Mouse (Mus musculus): ENCODE data around the gene Tor3a. TPM values are rescaled to one million over a fixed set of nuclear protein-coding genes. Genes with fewer than 3 reads are reported as not detected.

Gene Tor3a
- total RNA-seq, 2 experiments from 2014 or later = 10.8 to 14.2 TPM

DNA sequence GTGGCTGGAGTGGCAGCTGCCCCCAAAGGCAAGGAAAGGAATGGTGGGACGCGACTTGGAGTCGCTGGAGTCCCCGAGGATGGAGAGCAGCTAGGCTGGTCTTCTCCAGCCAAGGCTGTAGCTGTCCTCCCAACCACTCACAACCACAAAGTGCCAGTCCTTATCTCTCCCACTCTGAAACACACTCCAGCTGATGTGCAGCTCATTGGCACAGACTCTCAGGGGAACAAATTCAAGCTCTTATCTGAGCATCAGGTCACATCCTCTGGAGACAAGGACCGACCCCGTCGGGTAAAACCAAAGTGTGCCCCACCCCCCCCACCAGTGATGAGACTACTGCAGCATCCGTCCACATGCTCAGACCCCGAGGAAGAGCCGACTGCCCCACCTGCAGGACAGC lies 32.3 kb downstream of the Tor3a start:
- DNase-seq = no peak
- intact Hi-C loops (cut with DNase I) = loop anchor here (2.0 kb wide), 1 partner anchor 35 kb away; no protein-coding TSS in a partner anchor

DNA sequence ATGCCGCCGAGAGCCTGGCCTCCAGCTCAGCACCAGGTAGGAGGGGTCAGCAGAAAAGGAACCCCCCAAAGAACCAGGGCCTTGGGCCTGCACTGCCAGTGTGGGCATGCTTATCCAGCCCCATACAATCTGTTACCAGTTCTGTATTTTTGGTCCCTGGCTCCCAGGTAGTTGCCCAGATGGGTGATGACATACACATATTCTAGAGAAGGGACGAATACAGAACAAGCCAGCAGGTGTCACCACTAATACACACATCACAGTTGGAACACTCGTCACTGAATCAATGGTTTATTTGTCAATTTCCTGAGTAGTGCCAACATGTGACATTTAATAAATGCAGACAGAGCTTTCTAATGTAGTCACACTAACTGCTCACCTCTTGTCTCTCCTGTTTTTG lies 33.6 kb downstream of the Tor3a start:
- intact Hi-C loops (cut with DNase I) = loop anchor here (2.0 kb wide), 1 partner anchor 36 kb away; no protein-coding TSS in a partner anchor
- DNase-seq = no peak

GRCm38 (mm10) chr1:156639455-156639854 lies 34.7 kb downstream of the Tor3a start:
- DNase-seq = no peak
- intact Hi-C loops (cut with DNase I) = no loop called here

DNA sequence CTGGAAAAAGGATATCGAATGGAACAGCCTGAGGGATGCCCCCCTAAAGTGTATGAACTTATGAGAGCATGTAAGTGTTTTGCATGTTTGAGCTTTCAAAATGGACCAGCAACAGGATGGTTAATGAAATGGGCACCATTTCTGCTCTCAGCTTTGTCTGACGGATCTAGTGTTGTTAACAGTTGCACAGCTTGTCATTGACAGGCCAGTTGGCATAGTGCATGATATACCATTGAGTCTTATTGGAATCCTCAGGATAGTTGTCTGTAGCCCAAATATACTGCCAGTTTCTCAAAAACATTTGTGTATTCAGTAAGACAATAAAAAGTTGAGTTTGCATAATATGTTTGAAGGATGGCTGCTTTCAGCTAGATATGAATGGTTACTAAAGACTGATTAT lies 39.0 kb downstream of the Tor3a start:
- no peak for DNase-seq
- intact Hi-C loops (cut with DNase I) = no loop called here

- peak; percentile 17 to 34 for DNase-seq
- intact Hi-C loops (cut with DNase I) = loop anchor here (1.0 to 5.0 kb wide), 5 partner anchors 48 to 370 kb away; partner anchors contain the start of gene Abl2
Observed at GRCm38 (mm10) chr1:156633095-156633494, 41.1 kb downstream of the Tor3a start.

GRCm38 (mm10) chr1:156630965-156631364 lies 43.2 kb downstream of the Tor3a start:
- no peak for DNase-seq
- intact Hi-C loops (cut with DNase I) = loop anchor here (5.0 kb wide), 1 partner anchor 74 kb away; the partner anchor contains the start of gene Abl2

GRCm38 (mm10) chr1:156629984-156630383 lies 44.2 kb downstream of the Tor3a start:
- DNase-seq = no peak
- intact Hi-C loops (cut with DNase I) = loop anchor here (5.0 kb wide), 1 partner anchor 73 kb away; the partner anchor contains the start of gene Abl2

DNA sequence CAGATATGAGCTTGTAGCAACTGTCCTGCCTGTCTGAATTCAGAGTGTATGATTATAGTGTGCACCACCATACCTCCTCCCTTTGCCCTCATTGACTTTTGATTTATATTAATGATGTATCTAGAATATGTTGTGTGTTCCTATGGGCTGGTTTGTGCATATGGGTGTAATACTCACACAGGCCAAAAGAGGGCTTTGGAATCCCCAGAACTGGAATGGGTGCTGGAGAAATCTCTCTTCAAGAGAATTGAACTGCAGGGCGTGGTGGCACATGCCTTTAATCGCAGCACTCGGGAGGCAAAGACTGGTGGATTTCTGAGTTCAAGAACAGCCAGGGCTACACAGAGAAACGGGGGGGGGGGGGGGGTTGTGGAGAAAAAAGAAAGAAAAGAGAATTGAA lies 47.4 kb downstream of the Tor3a start:
- intact Hi-C loops (cut with DNase I) = no loop called here
- no peak for DNase-seq

GRCm38 (mm10) chr1:156624231-156624630 lies 49.9 kb downstream of the Tor3a start:
- no peak for DNase-seq
- intact Hi-C loops (cut with DNase I) = no loop called here

DNA sequence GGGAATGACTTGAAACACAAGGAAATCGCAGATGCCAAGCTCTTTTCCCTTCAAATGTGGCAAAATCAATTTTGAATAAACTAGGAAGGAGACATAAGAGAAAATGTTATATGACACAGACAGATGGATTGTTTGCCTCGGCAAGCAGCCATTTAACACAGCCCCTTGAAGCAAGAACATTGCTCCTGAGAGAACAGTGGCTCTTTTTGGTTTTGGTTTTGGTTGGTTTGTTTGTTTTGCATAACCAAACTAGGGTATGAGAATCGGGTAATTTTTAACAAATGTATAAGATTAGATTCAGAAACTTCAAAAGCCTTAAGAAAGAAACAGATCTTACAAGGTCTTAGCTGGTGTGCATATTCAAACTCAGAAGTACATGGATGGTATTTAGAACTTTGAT lies 53.2 kb downstream of the Tor3a start:
- no peak for DNase-seq
- intact Hi-C loops (cut with DNase I) = no loop called here

DNA sequence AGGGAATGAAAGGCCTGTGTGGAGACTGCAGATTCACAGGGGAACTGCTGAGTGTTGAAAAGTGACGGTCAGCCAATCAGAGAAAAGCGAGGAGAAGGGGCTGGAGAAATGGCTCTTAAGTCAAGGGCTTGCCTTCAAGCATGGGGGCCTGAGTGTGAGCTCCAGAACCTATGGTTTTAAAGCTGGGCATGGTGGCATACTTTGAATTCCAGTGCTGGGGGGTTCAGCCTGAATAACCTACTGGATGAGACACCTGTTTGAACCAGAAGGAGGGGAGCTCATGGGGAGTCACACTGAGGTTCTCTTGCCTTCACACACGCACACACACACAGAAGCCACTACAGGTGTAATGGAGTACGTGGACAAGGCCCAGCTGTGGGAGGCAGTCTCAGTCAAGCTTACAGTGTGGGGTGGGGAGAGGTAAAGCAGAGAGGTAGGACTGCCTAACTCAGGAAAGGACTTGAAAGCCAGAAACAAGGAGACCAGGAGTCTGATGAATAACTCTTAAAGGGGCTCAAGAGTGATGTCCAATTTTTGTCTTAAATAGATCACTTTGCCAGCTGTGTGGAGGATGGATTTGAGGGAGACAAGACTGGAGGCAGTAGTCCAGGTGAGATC lies 53.8 kb downstream of the Tor3a start:
- no peak for DNase-seq
- intact Hi-C loops (cut with DNase I) = no loop called here

GRCm38 (mm10) chr1:156617811-156618210 lies 56.3 kb downstream of the Tor3a start:
- intact Hi-C loops (cut with DNase I) = no loop called here
- no peak for DNase-seq

GRCm38 (mm10) chr1:156616989-156617598 lies 57.1 kb downstream of the Tor3a start:
- peak in 1 of 2 experiments; percentile 27 for DNase-seq
- intact Hi-C loops (cut with DNase I) = no loop called here

GRCm38 (mm10) chr1:156615381-156616133 lies 58.6 kb downstream of the Tor3a start:
- intact Hi-C loops (cut with DNase I) = loop anchor here (2.0 kb wide), 2 partner anchors 31 to 57 kb away; partner anchors contain the start of gene Abl2
- DNase-seq = peak; percentile 74 to 80

GRCm38 (mm10) chr1:156614710-156615109 lies 59.4 kb downstream of the Tor3a start:
- intact Hi-C loops (cut with DNase I) = loop anchor here (2.0 kb wide), 2 partner anchors 30 to 56 kb away; partner anchors contain the start of gene Abl2

DNA sequence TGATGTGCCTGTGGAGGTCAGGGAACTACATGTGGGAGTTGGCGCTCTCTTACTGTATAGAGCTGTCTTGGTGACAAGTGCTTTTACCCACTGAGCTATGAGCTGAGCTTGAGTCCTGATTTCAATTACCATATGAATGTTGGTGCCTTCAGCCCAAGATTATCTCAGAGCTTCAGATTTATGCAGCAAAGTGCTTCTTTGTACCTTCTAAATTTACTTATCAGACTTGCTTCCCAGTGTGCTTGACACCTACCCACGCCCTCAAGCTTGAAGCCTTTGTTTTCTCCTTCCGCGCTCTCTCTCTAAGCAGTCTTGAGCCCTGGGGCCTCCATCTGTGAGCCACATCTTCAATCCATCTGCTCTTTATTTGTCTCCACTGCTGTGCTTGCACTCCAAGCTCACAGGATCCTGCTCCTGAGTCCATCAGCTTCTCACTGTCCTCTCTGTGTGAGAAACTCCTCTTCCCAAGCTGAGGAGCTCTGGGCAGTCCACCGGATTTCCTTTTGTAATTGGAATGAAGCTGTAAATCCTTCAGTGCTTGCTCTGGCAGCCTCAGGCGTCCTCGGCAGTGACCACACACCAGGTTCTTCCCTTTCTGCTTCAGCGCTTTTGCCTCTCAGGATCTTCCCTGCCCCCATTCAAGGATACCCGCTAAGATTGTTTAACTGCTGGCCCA lies 60.2 kb downstream of the Tor3a start:
- DNase-seq = no peak
- intact Hi-C loops (cut with DNase I) = loop anchor here (2.0 kb wide), 2 partner anchors 29 to 55 kb away; partner anchors contain the start of gene Abl2

More at GRCm38 (mm10) chr1:156614710-156615109, 59.4 kb downstream of the Tor3a start:
- no peak for DNase-seq

DNA sequence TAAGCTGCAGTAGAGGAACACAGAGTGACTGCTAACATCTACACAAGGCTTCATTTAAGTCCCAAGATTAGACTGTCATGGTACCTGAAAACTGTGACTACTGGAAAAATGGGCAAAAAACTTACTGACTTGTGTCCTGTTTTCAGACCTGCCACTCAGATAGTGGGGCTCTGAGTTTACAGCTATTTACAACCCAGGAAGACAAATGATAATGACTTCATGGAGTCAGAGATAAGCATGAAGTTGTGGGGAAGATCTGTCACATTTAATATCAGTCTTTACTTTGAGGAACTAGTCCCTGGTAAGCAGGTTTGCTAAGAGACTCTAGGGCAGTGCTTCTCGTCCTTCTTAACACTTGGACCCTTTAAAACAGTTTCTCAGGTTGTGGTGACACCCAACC lies 63.9 kb downstream of the Tor3a start:
- no peak for DNase-seq
- intact Hi-C loops (cut with DNase I) = no loop called here

- DNase-seq = no peak
- intact Hi-C loops (cut with DNase I) = no loop called here
Observed at GRCm38 (mm10) chr1:156608496-156608895, 65.7 kb downstream of the Tor3a start.

DNA sequence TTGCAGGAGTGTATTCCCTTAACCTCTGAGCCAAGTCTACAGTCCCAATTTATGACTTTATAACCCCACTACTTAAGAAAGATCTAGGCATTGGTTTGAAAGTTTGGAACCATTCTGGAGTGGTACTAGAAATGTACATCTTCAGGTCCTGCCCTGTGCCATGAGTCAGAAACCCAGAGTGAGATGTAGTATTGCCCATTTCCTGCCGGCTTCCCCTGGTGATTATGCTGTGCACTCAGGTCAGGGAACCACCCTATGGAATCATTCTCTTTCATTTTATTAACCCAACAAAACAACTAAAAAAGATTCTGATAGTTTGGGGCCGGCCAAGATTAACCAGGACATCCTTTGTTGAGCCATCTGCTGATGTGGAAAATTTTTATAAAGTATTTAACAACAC lies 68.2 kb downstream of the Tor3a start:
- intact Hi-C loops (cut with DNase I) = no loop called here
- no peak for DNase-seq

DNA sequence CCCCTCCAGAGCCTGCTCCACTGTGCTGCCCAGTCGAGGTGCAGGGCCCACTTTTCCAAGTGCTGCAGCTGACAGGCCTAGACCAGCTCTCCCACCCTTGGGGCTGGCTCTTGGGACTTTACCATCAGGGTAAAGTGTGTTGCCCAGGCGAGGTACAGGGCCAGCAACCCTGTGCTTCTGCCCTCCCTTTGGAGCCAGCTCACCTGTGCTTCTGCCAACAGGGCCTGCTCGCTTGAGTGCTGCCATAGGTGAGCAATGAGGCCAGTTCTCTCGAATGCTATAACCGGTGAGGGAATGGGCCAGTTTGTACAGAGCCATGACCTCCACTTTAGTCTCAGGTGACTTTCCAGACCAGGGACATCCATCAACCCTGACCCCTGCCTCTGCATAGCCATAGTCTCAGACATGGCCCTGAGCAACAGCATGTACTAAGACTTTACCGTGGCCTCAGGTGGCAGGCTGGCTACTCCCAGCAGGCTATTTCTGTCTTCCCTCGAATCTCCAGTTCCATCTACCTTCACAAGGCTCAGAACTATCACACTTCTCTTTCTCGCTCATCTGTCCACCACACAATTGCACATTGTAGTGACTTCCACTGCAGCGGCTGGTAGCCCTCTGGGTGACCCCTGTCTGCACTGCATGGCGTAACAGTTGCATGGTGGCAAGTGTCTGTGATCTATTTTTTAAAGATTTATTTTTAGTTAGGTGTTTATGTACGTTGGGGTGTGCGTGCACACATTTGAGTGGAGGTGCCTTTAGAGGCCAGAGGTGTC lies 68.9 kb downstream of the Tor3a start:
- DNase-seq = no peak
- intact Hi-C loops (cut with DNase I) = no loop called here
